ENCODE assay signal across 8 mouse cellular contexts in the genomic region with DNA sequence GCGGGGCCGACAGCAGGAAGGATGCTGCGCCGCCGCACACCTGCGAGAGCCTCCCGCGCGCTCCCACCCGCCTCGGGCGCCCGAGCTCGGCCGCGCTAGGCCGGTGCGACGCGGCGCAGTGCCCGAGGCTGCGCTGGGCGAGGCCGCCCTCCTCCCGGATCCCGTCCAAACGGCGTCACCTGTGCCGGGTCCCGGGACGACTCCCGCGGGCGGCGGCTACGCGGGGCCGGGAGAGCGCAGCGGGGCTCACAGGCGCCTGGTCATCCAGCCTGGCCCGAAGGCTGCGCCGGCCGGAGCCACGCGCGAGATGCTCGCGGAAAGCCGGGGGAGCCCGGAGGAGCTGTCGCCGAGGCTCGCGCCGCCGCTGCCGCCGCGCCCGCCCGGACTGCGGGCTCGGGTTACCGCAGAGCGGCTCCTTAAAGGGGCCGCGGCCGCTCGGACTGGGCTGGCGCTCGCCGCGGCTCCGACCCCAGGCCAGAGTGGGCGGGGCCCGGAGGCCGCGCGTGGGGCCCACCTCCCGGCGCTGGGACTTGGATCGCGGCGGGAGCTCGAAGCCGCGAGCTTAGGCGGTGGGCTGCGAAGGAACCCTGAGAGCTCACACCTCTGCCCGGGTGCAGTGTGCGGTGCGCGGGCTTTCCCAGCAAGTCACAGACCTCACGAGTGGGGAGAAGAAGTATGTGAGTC. TPM values are rescaled to one million over a fixed set of nuclear protein-coding genes. Genes with fewer than 3 reads are reported as not detected.
DNase-seq lines count a peak whose midpoint lies in the region; ATAC-seq lines count a peak whose summit lies in the region.

No protein-coding gene starts in this region.

- under 1% methylated on average over 69 of the region's 97 CpGs for WGBS in hindbrain, embryonic 15.5 days
- under 1% methylated on average over 96 of the region's 97 CpGs for WGBS in limb, embryonic 13.5 days
- whole genome bisulfite sequencing in midbrain, embryonic 12.5 days, result under 1% methylated on average over 95 of the region's 97 CpGs

- no peaks in the 10 kb centered on the region for H3K9me3 ChIP-seq in hindbrain, embryonic 15.5 days
- no peaks in the 10 kb centered on the region for H3K9me3 ChIP-seq in limb, embryonic 13.5 days
- H3K9me3 ChIP-seq in midbrain, embryonic 12.5 days, result no peaks in the 10 kb centered on the region

- H3K4me1 ChIP-seq in hindbrain, embryonic 15.5 days (replicated peaks), result peaks cover 10% of the 10 kb centered on the region
- peaks cover 19% of the 10 kb centered on the region for H3K4me1 ChIP-seq in limb, embryonic 13.5 days
- H3K4me1 ChIP-seq in midbrain, embryonic 12.5 days, result 0 out of 2 replicates have a peak, but pooled peaks cover 4% of the 10 kb centered on the region

- H3K36me3 ChIP-seq in hindbrain, embryonic 15.5 days, result no peaks in the 10 kb centered on the region
- no peaks in the 10 kb centered on the region for H3K36me3 ChIP-seq in limb, embryonic 13.5 days
- H3K36me3 ChIP-seq in midbrain, embryonic 12.5 days, result no peaks in the 10 kb centered on the region

- ATAC-seq in hindbrain, embryonic 15.5 days (ENCODE audit: low FRiP score, low read depth), result peak; percentile 92
- peak; percentile 91 for ATAC-seq in limb, embryonic 13.5 days (ENCODE audit: low FRiP score, low read depth)
- peak; percentile 91 for ATAC-seq in midbrain, embryonic 12.5 days (ENCODE audit: low FRiP score, low read depth)

- H3K4me2 ChIP-seq in hindbrain, embryonic 15.5 days, result peak overlapping the region; percentile 97
- H3K4me2 ChIP-seq in limb, embryonic 13.5 days (replicated peaks), result peak overlapping the region; percentile 97
- H3K4me2 ChIP-seq in midbrain, embryonic 12.5 days (replicated peaks), result peak overlapping the region; percentile 94

- peak overlapping the region; percentile 73 for H3K9ac ChIP-seq in hindbrain, embryonic 15.5 days
- H3K9ac ChIP-seq in limb, embryonic 13.5 days, result peak overlapping the region; percentile 81
- H3K9ac ChIP-seq in midbrain, embryonic 12.5 days (replicated peaks), result peak overlapping the region; percentile 76

- intact Hi-C loops in heart, postnatal 25 days (cut with DNase I), result no loop called here

- peak overlapping the region; percentile 80 for H3K27ac ChIP-seq in hindbrain, embryonic 15.5 days (replicated peaks)
- no peak overlapping the region for H3K27ac ChIP-seq in limb, embryonic 13.5 days
- no peak overlapping the region; the same call in 1 of the 2 replicates for H3K27ac ChIP-seq in midbrain, embryonic 12.5 days (replicated peaks)

- H3K27me3 ChIP-seq in hindbrain, embryonic 15.5 days, result peaks cover 23% of the 10 kb centered on the region
- H3K27me3 ChIP-seq in limb, embryonic 13.5 days, result peaks cover 66% of the 10 kb centered on the region
- peaks cover 63% of the 10 kb centered on the region for H3K27me3 ChIP-seq in midbrain, embryonic 12.5 days

- peak; percentile 95 for DNase-seq in heart, adult 11 months
- no peak for DNase-seq in heart, postnatal 25 days (ENCODE audit: low spot score)
- DNase-seq in cerebellum, postnatal 10 days, result peak; percentile 77 to 79
- peak; percentile 22 to 38 for DNase-seq in frontal cortex, postnatal 14 days (ENCODE audit: low spot score in 2 of 2)
- DNase-seq in right cerebral cortex, postnatal 4 days, result peak; percentile 48

- peak overlapping the region; percentile 85 for H3K4me3 ChIP-seq in hindbrain, embryonic 15.5 days
- H3K4me3 ChIP-seq in limb, embryonic 13.5 days, result peak overlapping the region; percentile 71
- H3K4me3 ChIP-seq in midbrain, embryonic 12.5 days, result peak overlapping the region; percentile 76

RNA-seq across cellular contexts. Expression of a gene that starts 20.2 kb away (rescaled TPM):
- total RNA-seq in heart, postnatal 25 days (2021), result 1 to 10 TPM in 1 of 2 experiments, under 1 TPM in 1; 0.57 to 1.4 TPM
- 2.5 and 2.6 TPM in 2 replicates for polyA plus RNA-seq in hindbrain, embryonic 15.5 days (2015; fragmentation: Nextera tagmentation; extraction: Ambion mirVana)
- polyA plus RNA-seq in limb, embryonic 13.5 days (2015; fragmentation: Nextera tagmentation; extraction: Ambion mirVana), result 0.94 and 1.0 TPM in 2 replicates
- polyA plus RNA-seq in midbrain, embryonic 12.5 days (2016; fragmentation: Nextera tagmentation; extraction: Ambion mirVana), result 0.69 and 1.0 TPM in 2 replicates

RNA-seq across cellular contexts. Expression of a gene that starts 28.9 kb away (rescaled TPM):
- total RNA-seq in heart, postnatal 25 days (2021), result 10 to 100 TPM in 1 of 2 experiments, 1 to 10 TPM in 1; 9.9 to 15.9 TPM
- polyA plus RNA-seq in hindbrain, embryonic 15.5 days (2015; fragmentation: Nextera tagmentation; extraction: Ambion mirVana), result 34.6 and 38.0 TPM in 2 replicates
- 37.0 and 41.6 TPM in 2 replicates for polyA plus RNA-seq in limb, embryonic 13.5 days (2015; fragmentation: Nextera tagmentation; extraction: Ambion mirVana)
- 31.0 and 33.8 TPM in 2 replicates for polyA plus RNA-seq in midbrain, embryonic 12.5 days (2016; fragmentation: Nextera tagmentation; extraction: Ambion mirVana)
